Mouse (Mus musculus) spleen, adult 2 months (tissue): Measurements from ENCODE around the gene Tbc1d14. TPM values are rescaled to one million over a fixed set of nuclear protein-coding genes. Genes with fewer than 3 reads are reported as not detected.

ENCODE experiments used
- DNase-seq, 2 experiments: peaks; one replicate each; pipeline versions ENCODE4 v3.0.0 to v3.0.0-alpha.2; 2012 to 2021; ENCODE audit warnings: low spot score in 2 of 2, low read depth in 1 of 2
- H3K27ac ChIP-seq: fragments of 200-500 bp; 2 replicates; pipeline ENCODE4 v1.5.1; 2012; ENCODE audit warnings: low read length, inconsistent platforms; ENCODE audit not compliant: insufficient read depth
- H3K27me3 ChIP-seq: fragments of 200-500 bp; 2 replicates; pipeline ENCODE4 v1.6.1; 2012; ENCODE audit warnings: mild to moderate bottlenecking, moderate library complexity, low read length, inconsistent platforms; ENCODE audit not compliant: control insufficient read depth, insufficient read depth
- H3K36me3 ChIP-seq: fragments of 200-500 bp; 2 replicates; pipeline ENCODE4 v1.6.1; 2012; ENCODE audit warnings: mild to moderate bottlenecking, low read length, inconsistent platforms; ENCODE audit not compliant: control insufficient read depth, insufficient read depth
- H3K4me1 ChIP-seq: fragments of 200-500 bp; 2 replicates; pipeline ENCODE4 v1.6.1; 2011; ENCODE audit warnings: inconsistent platforms; ENCODE audit not compliant: control insufficient read depth, insufficient read depth, insufficient read length
- H3K4me3 ChIP-seq: fragments of 200-500 bp; 2 replicates; pipeline ENCODE4 v1.5.1; 2011; ENCODE audit warnings: mild to moderate bottlenecking, inconsistent platforms; ENCODE audit not compliant: insufficient read depth, insufficient read length; ENCODE audit errors: extremely low read depth
- CTCF ChIP-seq: fragments of 200-500 bp; IDR thresholded peaks from 2 replicates; pipeline ENCODE4 v1.5.1; 2011; ENCODE audit warnings: mild to moderate bottlenecking, inconsistent platforms; ENCODE audit not compliant: insufficient read depth, insufficient read length, insufficient replicate concordance; ENCODE audit errors: extremely low read depth
- POLR2A ChIP-seq: fragments of 200-500 bp; IDR thresholded peaks from 2 replicates; pipeline ENCODE4 v1.6.1; 2011; ENCODE audit warnings: low read depth, low read length, inconsistent platforms
- WGBS: fragments of 180-500 bp; shearing (Covaris S2); methylation state at CpG from one replicate; pipeline ENCODE4 v1.1.7; 2018; 5-methylcytosine and 5-hydroxymethylcytosine counted together
- polyA plus RNA-seq: library from polyadenylated mRNA; depleted of rRNA; stranded (reverse); fragments of >200 nt; gene quantifications from 2 replicates; pipeline ENCODE4 v1.2.3, GENCODE M21; 2012

The Tbc1d14 gene
- polyA plus RNA-seq, 1 experiment: 38.3 TPM

DNA sequence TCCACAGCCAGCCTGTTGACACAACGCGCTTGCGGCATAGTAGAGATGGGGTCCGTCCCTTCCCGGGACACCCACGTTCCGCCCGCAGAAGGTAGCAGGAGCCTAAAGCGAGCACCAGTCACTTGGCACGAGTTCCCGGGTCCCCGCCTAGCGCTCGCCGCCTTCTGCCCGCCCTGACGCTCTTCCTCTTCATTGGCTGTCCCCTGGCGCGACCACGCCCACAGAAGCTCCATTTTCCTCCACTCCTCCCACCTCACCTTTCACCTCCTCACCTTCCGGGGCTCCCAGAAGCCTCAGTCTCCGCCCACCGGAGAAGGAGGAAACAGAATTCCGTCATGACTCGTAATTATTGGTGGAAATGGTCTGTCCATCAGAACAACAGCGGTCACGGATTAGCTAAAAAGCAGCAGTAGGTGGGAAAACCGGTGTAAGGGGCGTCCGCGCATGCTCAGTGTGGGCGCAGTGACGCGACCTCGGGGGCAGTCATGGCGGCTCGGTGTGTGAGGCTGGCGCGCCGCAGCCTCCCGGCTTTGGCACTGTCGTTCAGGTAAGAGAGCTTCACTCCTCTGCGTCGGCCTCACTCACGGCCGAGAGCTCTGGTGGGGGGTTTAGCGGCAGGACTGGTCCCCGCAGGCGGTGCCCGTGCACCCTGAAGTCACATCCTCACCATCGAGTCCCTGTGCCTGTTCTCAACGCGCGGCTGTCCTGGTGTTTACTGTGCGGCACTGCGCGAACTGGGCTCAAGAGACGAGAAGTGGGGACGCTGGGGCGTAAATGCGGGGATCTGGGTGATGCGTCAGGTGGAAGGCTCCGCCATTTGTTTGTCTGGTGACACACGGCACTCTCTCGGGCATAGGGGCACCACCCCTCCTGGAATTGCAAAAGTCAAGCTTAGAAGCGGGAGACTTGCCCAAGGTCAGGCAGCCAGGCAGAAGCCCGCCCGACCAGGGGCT lies 128.1 kb downstream of the Tbc1d14 start, which contains the start of gene Grpel1:
Gene Grpel1, plus strand, starts transcription at position 290 of the 953 bp plus-strand sequence.
- Histone ChIP-seq H3K36me3 (peaks cover 6% of the 10 kb centered on the region), H3K4me3 (peak within 1 kb of the TSS; percentile 91), H3K4me1 (peaks cover 7% of the 10 kb centered on the region; the same call in 1 of the 2 replicates), H3K27me3 (no peaks in the 10 kb centered on the region), H3K27ac (peak within 1 kb of the TSS; percentile 72)
- TF ChIP-seq CTCF (no peak), POLR2A (peak; percentile 78)
- DNase-seq: peak; percentile 98 to 100
- whole genome bisulfite sequencing: under 1% methylated on average over 68 of the region's 68 CpGs

GRCm38 (mm10) chr5:36463391-36463790 lies 129.7 kb downstream of the Tbc1d14 start:
- H3K4me3 ChIP-seq: no peak overlapping the region
- 68% methylated on average over 5 of the region's 5 CpGs for WGBS
- H3K27ac ChIP-seq: no peak overlapping the region
- no peak for TF ChIP-seq POLR2A
- no peaks in the 10 kb centered on the region for H3K27me3 ChIP-seq
- DNase-seq: no peak
- H3K4me1 ChIP-seq: peaks cover 7% of the 10 kb centered on the region; the same call in 1 of the 2 replicates
- H3K36me3 ChIP-seq: no peaks in the 10 kb centered on the region

DNA sequence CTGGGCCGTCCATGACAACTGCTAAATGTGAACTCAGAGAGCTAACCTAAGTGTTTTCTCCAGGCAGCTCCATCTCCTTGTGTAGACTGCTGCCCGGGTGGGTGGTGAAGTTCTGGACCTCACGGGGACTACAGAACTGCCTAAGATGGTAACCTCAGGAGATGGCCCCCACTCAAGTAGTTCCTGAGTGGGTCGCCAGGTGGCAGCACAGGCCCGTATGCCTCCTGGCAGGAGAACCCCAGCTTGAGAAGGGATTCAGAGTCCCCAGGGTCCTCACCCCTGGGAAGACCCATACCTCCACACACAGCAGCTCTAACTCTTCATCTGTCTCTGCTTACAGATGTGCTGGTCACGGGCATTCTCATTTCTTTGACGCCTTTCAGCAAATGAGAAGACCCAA lies 130.3 kb downstream of the Tbc1d14 start:
- H3K4me3 ChIP-seq: no peak overlapping the region
- H3K4me1 ChIP-seq: peaks cover 7% of the 10 kb centered on the region; the same call in 1 of the 2 replicates
- H3K27ac ChIP-seq: no peak overlapping the region
- H3K36me3 ChIP-seq: no peaks in the 10 kb centered on the region
- peak; percentile 93 for TF ChIP-seq CTCF
- TF ChIP-seq POLR2A: no peak
- no peaks in the 10 kb centered on the region for H3K27me3 ChIP-seq
- peak; percentile 44 to 82 for DNase-seq
- WGBS: 10% methylated on average over 7 of the region's 7 CpGs

DNA sequence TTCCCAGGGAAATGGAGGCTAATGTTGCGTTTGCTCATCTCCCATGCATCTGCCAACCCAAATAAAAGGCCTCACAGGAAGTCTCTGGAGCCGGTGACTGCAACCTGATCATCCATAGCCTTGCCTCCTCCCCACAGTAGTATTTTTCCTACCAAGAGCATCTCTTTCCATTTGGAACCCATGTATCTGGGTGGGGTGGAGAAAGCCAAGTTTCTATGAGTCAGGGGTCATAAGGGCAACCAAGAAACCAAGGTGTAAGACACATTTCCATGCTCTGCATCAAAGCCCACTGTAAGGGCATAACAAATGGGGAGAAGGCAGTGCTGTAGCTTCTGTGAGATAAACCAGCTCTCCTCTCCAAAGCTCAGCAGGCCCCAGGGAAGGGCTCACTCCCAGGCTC lies 131.8 kb downstream of the Tbc1d14 start:
- Histone ChIP-seq H3K4me1 (peaks cover 7% of the 10 kb centered on the region; the same call in 1 of the 2 replicates), H3K36me3 (no peaks in the 10 kb centered on the region), H3K4me3 (no peak overlapping the region), H3K27me3 (no peaks in the 10 kb centered on the region), H3K27ac (no peak overlapping the region)
- DNase-seq: no peak
- TF ChIP-seq POLR2A (no peak), CTCF (no peak)
- 69% methylated on average over 2 of the region's 2 CpGs for whole genome bisulfite sequencing

- Histone ChIP-seq H3K4me3 (no peak overlapping the region), H3K27ac (no peak overlapping the region), H3K4me1 (peaks cover 3% of the 10 kb centered on the region; the same call in 1 of the 2 replicates), H3K36me3 (no peaks in the 10 kb centered on the region), H3K27me3 (no peaks in the 10 kb centered on the region)
- no peak for TF ChIP-seq CTCF
- no peak for TF ChIP-seq POLR2A
- no peak for DNase-seq
- 84% methylated on average over 2 of the region's 2 CpGs for WGBS
Observed at GRCm38 (mm10) chr5:36460712-36461111, 132.4 kb downstream of the Tbc1d14 start.

- no peaks in the 10 kb centered on the region for H3K27me3 ChIP-seq
- peak; percentile 39 to 60 for DNase-seq
- no peak overlapping the region for H3K27ac ChIP-seq
- no peaks in the 10 kb centered on the region for H3K36me3 ChIP-seq
- H3K4me1 ChIP-seq: no peaks in the 10 kb centered on the region
- 3% methylated on average over 4 of the region's 4 CpGs for WGBS
- H3K4me3 ChIP-seq: no peak overlapping the region
- no peak for TF ChIP-seq POLR2A
- TF ChIP-seq CTCF: peak; percentile 58; the same call in 1 of the 2 replicates
Observed at GRCm38 (mm10) chr5:36458926-36459325, 134.2 kb downstream of the Tbc1d14 start.

DNA sequence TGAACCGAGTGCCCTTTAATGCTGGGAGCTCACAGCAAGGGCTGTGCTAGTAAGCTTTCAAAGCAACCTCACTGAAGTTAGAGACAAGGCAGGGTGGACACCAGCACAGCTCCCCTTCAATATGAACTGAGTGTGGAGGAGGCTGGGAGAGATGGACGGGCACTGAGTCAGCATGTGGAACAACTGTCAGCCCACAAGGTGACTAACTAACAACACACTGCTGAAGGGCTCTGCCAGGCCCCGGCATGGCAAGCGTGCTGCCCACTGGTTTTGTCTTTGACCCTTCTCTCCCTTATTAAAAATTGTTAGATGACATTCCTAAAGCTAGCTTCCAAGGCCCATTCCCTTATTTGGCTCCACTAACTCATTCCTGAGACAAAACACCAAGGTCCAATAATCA lies 135.4 kb downstream of the Tbc1d14 start:
- H3K27me3 ChIP-seq: no peaks in the 10 kb centered on the region
- no peak for TF ChIP-seq CTCF
- TF ChIP-seq POLR2A: no peak
- no peak overlapping the region for H3K4me3 ChIP-seq
- H3K27ac ChIP-seq: no peak overlapping the region
- H3K4me1 ChIP-seq: peaks cover 5% of the 10 kb centered on the region; the same call in 1 of the 2 replicates
- no peaks in the 10 kb centered on the region for H3K36me3 ChIP-seq
- WGBS: 80% methylated on average over 4 of the region's 4 CpGs
- DNase-seq: no peak
